Mouse (Mus musculus) adrenal gland, postnatal 10 days (tissue): ENCODE measurements at regions not wholly inside any gene's neighbourhood (a gene's known extent, or its start where the extent isn't known, plus 50 kb on each side); places are given as distances from the start of the nearest gene placed in this dataset.

Experiments
- DNase-seq: peaks from one replicate; pipeline ENCODE4 v3.0.0; 2021; ENCODE audit warnings: mixed read lengths

GRCm38 (mm10) chr17:82922986-82923385 lies 292.1 kb upstream of the Pkdcc start:
- DNase-seq = peak; percentile 16

GRCm38 (mm10) chr17:82925751-82926150 lies 289.3 kb upstream of the Pkdcc start:
- peak; percentile 8 for DNase-seq

GRCm38 (mm10) chr17:82927681-82928080 lies 287.4 kb upstream of the Pkdcc start:
- DNase-seq = peak; percentile 32

GRCm38 (mm10) chr17:82929511-82929910 lies 285.6 kb upstream of the Pkdcc start:
- DNase-seq = no peak

- DNase-seq = no peak
Measured at GRCm38 (mm10) chr17:82930738-82931137, 284.4 kb upstream of the Pkdcc start.

GRCm38 (mm10) chr17:82931476-82931875 lies 283.6 kb upstream of the Pkdcc start:
- DNase-seq = no peak

- DNase-seq = no peak
Measured at GRCm38 (mm10) chr17:82936836-82937235, 278.3 kb upstream of the Pkdcc start.

- no peak for DNase-seq
Measured at GRCm38 (mm10) chr17:82946083-82946482, 269.0 kb upstream of the Pkdcc start.

GRCm38 (mm10) chr17:82949794-82950193 lies 265.3 kb upstream of the Pkdcc start:
- DNase-seq = no peak

GRCm38 (mm10) chr17:82950268-82950667 lies 264.8 kb upstream of the Pkdcc start:
- no peak for DNase-seq

GRCm38 (mm10) chr17:82957409-82957808 lies 257.7 kb upstream of the Pkdcc start:
- DNase-seq = peak; percentile 32

- DNase-seq = no peak
Measured at GRCm38 (mm10) chr17:82963374-82963773, 251.7 kb upstream of the Pkdcc start.

- DNase-seq = no peak
Measured at GRCm38 (mm10) chr17:82999710-83000109, 215.4 kb upstream of the Pkdcc start.

- DNase-seq = no peak
Measured at GRCm38 (mm10) chr17:83000411-83000810, 214.7 kb upstream of the Pkdcc start.

- no peak for DNase-seq
Measured at GRCm38 (mm10) chr17:83001567-83001966, 213.5 kb upstream of the Pkdcc start.

GRCm38 (mm10) chr17:83010845-83011244 lies 204.2 kb upstream of the Pkdcc start:
- peak; percentile 32 for DNase-seq

- DNase-seq = no peak
Measured at GRCm38 (mm10) chr17:83015656-83016055, 199.4 kb upstream of the Pkdcc start.

- DNase-seq = no peak
Measured at GRCm38 (mm10) chr17:83016936-83017335, 198.2 kb upstream of the Pkdcc start.

- DNase-seq = no peak
Measured at GRCm38 (mm10) chr17:83019267-83019666, 195.8 kb upstream of the Pkdcc start.

- peak; percentile 79 for DNase-seq
Measured at GRCm38 (mm10) chr17:83020576-83020975, 194.5 kb upstream of the Pkdcc start.

GRCm38 (mm10) chr17:83025340-83025816 lies 189.7 kb upstream of the Pkdcc start:
- DNase-seq = peak; percentile 88

- no peak for DNase-seq
Measured at GRCm38 (mm10) chr17:83034914-83035573, 180.0 kb upstream of the Pkdcc start.

GRCm38 (mm10) chr17:83035574-83035918 lies 179.5 kb upstream of the Pkdcc start:
- no peak for DNase-seq

GRCm38 (mm10) chr17:83039563-83039962 lies 175.5 kb upstream of the Pkdcc start:
- DNase-seq = no peak

- no peak for DNase-seq
Measured at GRCm38 (mm10) chr17:83044515-83044914, 170.6 kb upstream of the Pkdcc start.
